Mouse (Mus musculus): ENCODE results near the gene Osbpl3. TPM values are rescaled to one million over a fixed set of nuclear protein-coding genes. Genes with fewer than 3 reads are reported as not detected.

Gene Osbpl3
- polyA plus RNA-seq, 1 experiment from 2014 or later = 8.7 TPM

DNA sequence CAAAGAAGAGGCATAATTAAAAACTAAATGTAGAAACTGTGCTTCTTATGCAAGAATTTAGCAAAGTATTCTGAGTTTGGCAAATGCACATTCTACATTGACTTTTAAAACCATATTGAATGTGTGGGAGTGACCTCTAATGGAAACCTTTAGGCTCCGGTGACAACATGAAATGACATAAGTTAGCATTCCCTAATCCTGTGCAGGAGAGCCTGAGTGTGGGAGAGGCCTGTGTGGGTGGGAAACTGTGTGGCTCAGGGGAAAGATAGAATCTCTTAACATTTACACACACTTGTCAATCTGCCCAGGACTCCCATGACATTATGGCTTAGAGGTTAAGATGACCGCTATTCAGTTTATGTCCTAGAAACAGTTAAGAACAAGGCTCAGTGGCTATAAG lies 119.6 kb downstream of the Osbpl3 start:
- Histone ChIP-seq H3K4me2 (ENCODE audit: low read depth, low read length, severe bottlenecking) (no peak overlapping the region), H3K27ac (ENCODE audit: low read depth, low read length) (no peak overlapping the region), H3K27me3 (ENCODE audit: control insufficient read depth, insufficient read depth, low read length) (no peaks in the 10 kb centered on the region), H3K9ac (ENCODE audit: low read length) (no peak overlapping the region), H3K4me3 (ENCODE audit: low read depth, low read length) (no peak overlapping the region), H3K36me3 (ENCODE audit: control insufficient read depth, insufficient read depth, low read length) (no peaks in the 10 kb centered on the region), H3K4me1 (replicated peaks; ENCODE audit: control insufficient read depth, insufficient read depth, low read length) (no peaks in the 10 kb centered on the region), H3K9me3 (ENCODE audit: control insufficient read depth, low read length) (no peaks in the 10 kb centered on the region)
- DNase-seq (ENCODE audit: low spot score) (no peak), ATAC-seq (replicated peaks; ENCODE audit: low FRiP score) (no peak)
- 94% methylated on average over 2 of the region's 2 CpGs for WGBS

DNA sequence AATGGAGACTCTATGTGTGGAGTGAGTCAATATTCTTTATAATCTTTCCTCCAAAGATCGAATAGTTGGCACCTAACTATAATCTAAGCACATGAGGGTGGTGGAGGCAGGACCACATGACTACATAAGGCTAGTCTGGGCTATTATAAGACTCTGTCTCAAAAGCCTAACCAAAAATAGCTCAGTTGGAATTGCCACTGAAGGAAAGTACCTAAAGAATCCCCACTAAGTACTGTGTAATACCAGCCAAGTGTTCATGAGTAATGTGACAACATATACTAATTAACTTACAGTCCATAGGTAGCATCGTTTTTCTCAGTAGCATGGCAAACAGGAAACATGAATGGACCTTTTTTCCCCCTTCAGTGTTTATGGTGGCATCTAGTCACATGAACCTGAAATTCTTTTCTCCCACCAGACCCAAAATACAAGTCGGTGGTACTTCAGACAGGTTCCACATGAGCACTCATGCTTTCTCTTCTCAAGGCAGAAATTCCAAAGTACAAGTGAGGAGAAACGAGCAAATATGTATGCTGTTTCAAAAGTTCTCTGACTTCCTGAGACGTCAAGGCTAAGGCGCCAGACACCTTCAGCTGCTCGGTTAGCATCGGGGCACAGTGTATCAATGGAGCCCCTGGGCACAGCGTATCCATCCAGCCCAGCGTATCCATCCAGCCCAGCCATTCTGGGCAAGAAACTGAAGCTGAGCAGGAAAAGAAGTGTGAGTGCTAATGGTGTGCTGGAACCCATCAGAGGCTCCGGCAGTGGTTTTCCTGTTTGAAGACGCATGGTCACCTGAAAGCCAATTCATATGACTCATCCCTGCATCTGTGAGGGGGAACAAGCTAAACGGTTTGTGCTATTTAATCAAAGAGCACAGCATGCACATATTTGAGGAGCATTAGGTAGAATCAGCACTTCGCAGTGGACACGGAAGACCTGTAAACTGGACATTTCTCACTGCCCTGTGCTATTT lies 120.9 kb downstream of the Osbpl3 start:
- Histone ChIP-seq H3K9me3 (ENCODE audit: control insufficient read depth, low read length) (no peaks in the 10 kb centered on the region), H3K9ac (ENCODE audit: low read length) (no peak overlapping the region), H3K4me1 (replicated peaks; ENCODE audit: control insufficient read depth, insufficient read depth, low read length) (no peaks in the 10 kb centered on the region), H3K27ac (ENCODE audit: low read depth, low read length) (no peak overlapping the region), H3K27me3 (ENCODE audit: control insufficient read depth, insufficient read depth, low read length) (no peaks in the 10 kb centered on the region), H3K4me2 (ENCODE audit: low read depth, low read length, severe bottlenecking) (no peak overlapping the region), H3K36me3 (ENCODE audit: control insufficient read depth, insufficient read depth, low read length) (no peaks in the 10 kb centered on the region), H3K4me3 (ENCODE audit: low read depth, low read length) (no peak overlapping the region)
- WGBS = 91% methylated on average over 15 of the region's 15 CpGs
- DNase-seq (ENCODE audit: low spot score) (no peak), ATAC-seq (replicated peaks; ENCODE audit: low FRiP score) (no peak)

- H3K27ac ChIP-seq (ENCODE audit: low read depth, low read length) = no peak overlapping the region
- H3K4me2 ChIP-seq (ENCODE audit: low read depth, low read length, severe bottlenecking) = no peak overlapping the region
- H3K9ac ChIP-seq (ENCODE audit: low read length) = no peak overlapping the region
- no peaks in the 10 kb centered on the region for H3K27me3 ChIP-seq (ENCODE audit: control insufficient read depth, insufficient read depth, low read length)
- no peaks in the 10 kb centered on the region for H3K36me3 ChIP-seq (ENCODE audit: control insufficient read depth, insufficient read depth, low read length)
- H3K9me3 ChIP-seq (ENCODE audit: control insufficient read depth, low read length) = no peaks in the 10 kb centered on the region
- WGBS = 84% methylated on average over 6 of the region's 6 CpGs
- no peak for DNase-seq (ENCODE audit: low spot score)
- no peak for ATAC-seq (replicated peaks; ENCODE audit: low FRiP score)
- no peak overlapping the region for H3K4me3 ChIP-seq (ENCODE audit: low read depth, low read length)
- H3K4me1 ChIP-seq (replicated peaks; ENCODE audit: control insufficient read depth, insufficient read depth, low read length) = no peaks in the 10 kb centered on the region
Observed at GRCm38 (mm10) chr6:50333346-50333745, 122.7 kb downstream of the Osbpl3 start.

GRCm38 (mm10) chr6:50331477-50331876 lies 124.5 kb downstream of the Osbpl3 start:
- no peaks in the 10 kb centered on the region for H3K4me1 ChIP-seq (replicated peaks; ENCODE audit: control insufficient read depth, insufficient read depth, low read length)
- no peak overlapping the region for H3K27ac ChIP-seq (ENCODE audit: low read depth, low read length)
- no peaks in the 10 kb centered on the region for H3K27me3 ChIP-seq (ENCODE audit: control insufficient read depth, insufficient read depth, low read length)
- ATAC-seq (replicated peaks; ENCODE audit: low FRiP score) (no peak), DNase-seq (ENCODE audit: low spot score) (no peak)
- H3K36me3 ChIP-seq (ENCODE audit: control insufficient read depth, insufficient read depth, low read length) = no peaks in the 10 kb centered on the region
- WGBS = 87% methylated on average over 2 of the region's 2 CpGs
- H3K4me3 ChIP-seq (ENCODE audit: low read depth, low read length) = no peak overlapping the region
- no peak overlapping the region for H3K4me2 ChIP-seq (ENCODE audit: low read depth, low read length, severe bottlenecking)
- H3K9me3 ChIP-seq (ENCODE audit: control insufficient read depth, low read length) = no peaks in the 10 kb centered on the region
- no peak overlapping the region for H3K9ac ChIP-seq (ENCODE audit: low read length)

GRCm38 (mm10) chr6:50329380-50329779 lies 126.6 kb downstream of the Osbpl3 start:
- Histone ChIP-seq H3K27ac (ENCODE audit: low read depth, low read length) (no peak overlapping the region), H3K4me1 (replicated peaks; ENCODE audit: control insufficient read depth, insufficient read depth, low read length) (no peaks in the 10 kb centered on the region), H3K9ac (ENCODE audit: low read length) (no peak overlapping the region), H3K27me3 (ENCODE audit: control insufficient read depth, insufficient read depth, low read length) (no peaks in the 10 kb centered on the region), H3K4me3 (ENCODE audit: low read depth, low read length) (no peak overlapping the region), H3K4me2 (ENCODE audit: low read depth, low read length, severe bottlenecking) (no peak overlapping the region), H3K36me3 (ENCODE audit: control insufficient read depth, insufficient read depth, low read length) (no peaks in the 10 kb centered on the region), H3K9me3 (ENCODE audit: control insufficient read depth, low read length) (no peaks in the 10 kb centered on the region)
- 88% methylated on average over 8 of the region's 8 CpGs for WGBS
- ATAC-seq (replicated peaks; ENCODE audit: low FRiP score) = no peak
- no peak for DNase-seq (ENCODE audit: low spot score)

DNA sequence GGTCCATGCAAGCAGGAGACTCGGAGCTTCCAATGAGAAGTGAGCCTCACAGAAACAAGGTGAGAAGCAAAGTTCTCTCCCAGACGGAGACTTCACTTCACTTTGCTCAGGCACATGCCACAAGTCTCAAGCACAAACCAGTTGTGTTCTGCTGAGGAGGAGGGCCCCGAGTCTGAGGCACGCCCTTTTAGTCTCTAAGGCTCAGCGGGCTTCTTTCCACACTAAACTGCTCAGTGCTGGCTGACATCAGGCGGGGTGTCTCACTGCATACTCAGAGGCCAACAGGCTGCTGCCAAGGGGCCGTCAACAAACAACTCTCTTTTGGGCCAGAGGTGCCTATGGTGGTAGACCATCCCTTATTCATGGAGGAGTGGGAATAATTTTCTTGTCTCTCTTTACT lies 127.1 kb downstream of the Osbpl3 start:
- 39% methylated on average over 7 of the region's 7 CpGs for WGBS

DNA sequence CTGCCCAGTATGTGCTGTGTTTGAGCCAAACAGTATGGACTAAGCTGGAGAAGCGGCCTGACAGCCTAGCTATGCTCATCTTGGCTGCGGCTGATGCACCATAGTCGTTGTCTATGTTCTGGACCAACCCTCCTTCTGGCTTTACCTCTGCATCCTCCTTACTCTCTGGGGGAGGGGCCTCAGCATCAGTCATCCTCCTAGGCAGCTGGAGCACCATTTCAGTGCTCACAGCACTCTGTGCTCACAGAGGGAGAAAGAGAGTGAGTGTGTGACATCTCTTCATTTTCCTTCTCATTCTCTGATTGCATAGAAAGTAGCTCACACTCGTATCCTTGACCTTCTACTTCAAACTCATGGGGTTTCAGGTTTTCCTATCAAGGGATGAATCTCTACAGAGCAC lies 129.8 kb downstream of the Osbpl3 start:
- H3K9me3 ChIP-seq (ENCODE audit: control insufficient read depth, low read length) = no peaks in the 10 kb centered on the region
- no peak overlapping the region for H3K4me2 ChIP-seq (ENCODE audit: low read depth, low read length, severe bottlenecking)
- H3K4me1 ChIP-seq (replicated peaks; ENCODE audit: control insufficient read depth, insufficient read depth, low read length) = no peaks in the 10 kb centered on the region
- H3K36me3 ChIP-seq (ENCODE audit: control insufficient read depth, insufficient read depth, low read length) = no peaks in the 10 kb centered on the region
- H3K27me3 ChIP-seq (ENCODE audit: control insufficient read depth, insufficient read depth, low read length) = no peaks in the 10 kb centered on the region
- ATAC-seq (replicated peaks; ENCODE audit: low FRiP score) = no peak
- no peak overlapping the region for H3K27ac ChIP-seq (ENCODE audit: low read depth, low read length)
- H3K9ac ChIP-seq (ENCODE audit: low read length) = no peak overlapping the region
- no peak overlapping the region for H3K4me3 ChIP-seq (ENCODE audit: low read depth, low read length)
- WGBS = 82% methylated on average over 4 of the region's 4 CpGs
- DNase-seq (ENCODE audit: low spot score) = no peak

More for the DNA sequence above, 127.1 kb downstream of the Osbpl3 start:
- Histone ChIP-seq H3K27me3 (ENCODE audit: control insufficient read depth, insufficient read depth, low read length) (no peaks in the 10 kb centered on the region), H3K9me3 (ENCODE audit: control insufficient read depth, low read length) (no peaks in the 10 kb centered on the region), H3K9ac (ENCODE audit: low read length) (no peak overlapping the region), H3K36me3 (ENCODE audit: control insufficient read depth, insufficient read depth, low read length) (no peaks in the 10 kb centered on the region), H3K4me3 (ENCODE audit: low read depth, low read length) (no peak overlapping the region), H3K4me1 (replicated peaks; ENCODE audit: control insufficient read depth, insufficient read depth, low read length) (no peaks in the 10 kb centered on the region), H3K27ac (ENCODE audit: low read depth, low read length) (no peak overlapping the region), H3K4me2 (ENCODE audit: low read depth, low read length, severe bottlenecking) (no peak overlapping the region)
- ATAC-seq (replicated peaks; ENCODE audit: low FRiP score) (no peak), DNase-seq (ENCODE audit: low spot score) (no peak)

DNA sequence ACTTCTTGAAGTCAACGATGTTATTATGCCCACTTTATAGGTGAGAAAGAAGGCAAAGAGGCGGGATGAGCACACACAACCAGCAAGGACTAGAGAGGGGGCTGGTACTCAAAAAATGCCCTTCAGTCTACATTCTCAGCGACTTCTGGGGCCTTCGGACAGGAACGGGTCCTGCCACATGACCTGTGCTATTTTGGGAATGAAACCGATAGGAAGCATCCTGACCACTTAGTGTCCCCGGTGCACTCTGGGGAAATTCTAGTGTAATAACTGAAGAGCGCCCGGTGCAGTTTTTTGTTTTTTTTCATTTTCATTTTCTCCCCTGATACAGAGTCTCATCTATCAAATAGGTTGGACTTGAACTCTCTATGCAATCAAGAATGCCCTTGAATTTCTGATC lies 130.5 kb downstream of the Osbpl3 start:
- no peak for ATAC-seq (replicated peaks; ENCODE audit: low FRiP score)

DNA sequence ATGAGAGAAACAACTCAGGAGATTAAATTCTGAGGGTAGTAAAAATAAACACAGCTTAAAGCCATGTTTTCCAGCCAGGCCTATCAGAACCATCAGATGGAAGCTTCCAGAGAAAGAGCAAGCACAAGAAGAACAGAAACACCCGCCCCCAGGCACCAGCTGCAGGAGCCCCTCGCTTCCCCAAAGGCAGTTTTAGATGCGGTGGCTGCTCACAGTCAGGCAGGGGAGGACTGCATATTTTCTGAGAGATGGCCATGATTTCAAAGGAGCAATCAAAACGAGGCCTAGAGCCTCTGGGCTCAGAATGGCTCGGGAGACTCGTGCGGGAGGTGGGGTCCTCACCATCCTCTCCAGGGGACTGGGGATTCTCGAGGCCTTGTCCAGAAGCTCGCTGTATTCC lies 133.4 kb downstream of the Osbpl3 start:
- ATAC-seq (replicated peaks; ENCODE audit: low FRiP score) = no peak
- H3K4me3 ChIP-seq (ENCODE audit: low read depth, low read length) = no peak overlapping the region
- H3K4me1 ChIP-seq (replicated peaks; ENCODE audit: control insufficient read depth, insufficient read depth, low read length) = no peaks in the 10 kb centered on the region
- no peaks in the 10 kb centered on the region for H3K36me3 ChIP-seq (ENCODE audit: control insufficient read depth, insufficient read depth, low read length)
- H3K4me2 ChIP-seq (ENCODE audit: low read depth, low read length, severe bottlenecking) = no peak overlapping the region
- no peaks in the 10 kb centered on the region for H3K27me3 ChIP-seq (ENCODE audit: control insufficient read depth, insufficient read depth, low read length)
- no peak overlapping the region for H3K9ac ChIP-seq (ENCODE audit: low read length)
- H3K27ac ChIP-seq (ENCODE audit: low read depth, low read length) = no peak overlapping the region; the same call in 1 of the 2 replicates
- 66% methylated on average over 9 of the region's 9 CpGs for WGBS
- no peaks in the 10 kb centered on the region for H3K9me3 ChIP-seq (ENCODE audit: control insufficient read depth, low read length)
- no peak for DNase-seq (ENCODE audit: low spot score)

More for the DNA sequence above, 130.5 kb downstream of the Osbpl3 start:
- no peaks in the 10 kb centered on the region for H3K4me1 ChIP-seq (replicated peaks; ENCODE audit: control insufficient read depth, insufficient read depth, low read length)
- no peak overlapping the region for H3K9ac ChIP-seq (ENCODE audit: low read length)
- no peak overlapping the region for H3K4me3 ChIP-seq (ENCODE audit: low read depth, low read length)
- no peak for DNase-seq (ENCODE audit: low spot score)
- no peaks in the 10 kb centered on the region for H3K27me3 ChIP-seq (ENCODE audit: control insufficient read depth, insufficient read depth, low read length)
- H3K27ac ChIP-seq (ENCODE audit: low read depth, low read length) = no peak overlapping the region
- H3K9me3 ChIP-seq (ENCODE audit: control insufficient read depth, low read length) = no peaks in the 10 kb centered on the region
- no peak overlapping the region for H3K4me2 ChIP-seq (ENCODE audit: low read depth, low read length, severe bottlenecking)
- H3K36me3 ChIP-seq (ENCODE audit: control insufficient read depth, insufficient read depth, low read length) = no peaks in the 10 kb centered on the region
- WGBS = 86% methylated on average over 9 of the region's 9 CpGs
